Comparison of ENCODE assay signal across 21 mouse cellular contexts in the genomic region with DNA sequence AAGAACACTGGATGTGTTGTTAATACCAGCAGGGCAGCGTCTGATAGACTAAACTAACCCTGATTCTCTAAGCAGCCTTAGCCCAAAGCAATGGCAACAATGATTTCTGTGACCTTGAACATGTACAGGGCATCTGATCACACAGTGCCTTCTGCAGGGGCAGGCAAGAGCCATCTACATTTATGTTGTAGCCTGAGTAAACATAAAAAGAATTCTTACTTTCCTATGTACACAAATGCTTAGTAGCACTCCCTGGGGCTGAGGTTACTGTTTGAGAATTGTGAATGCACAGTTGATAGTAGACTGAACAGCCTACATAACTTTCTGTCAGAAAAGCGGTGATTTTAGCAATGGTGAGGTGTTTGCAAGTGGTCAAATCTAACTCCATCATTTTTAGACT.
"Had no signal": no experiment of that assay in that cellular context is flagged by ENCODE, and none has a peak within 500 bp of the region (broad histone marks: within the 10 kb centered on the region; RNA-seq: fewer than 3 reads in every experiment).

No protein-coding gene starts in this region.

- H3K27me3 ChIP-seq: liver, embryonic 13.5 days; liver, embryonic 15.5 days; lung, embryonic 15.5 days; megakaryocyte, embryonic 14.5 days; midbrain, embryonic 13.5 days; midbrain, embryonic 15.5 days; neural tube, embryonic 12.5 days had no signal

- H3K4me3 ChIP-seq: liver, embryonic 13.5 days; liver, embryonic 15.5 days; lung, embryonic 15.5 days; megakaryocyte, embryonic 14.5 days; midbrain, embryonic 13.5 days; midbrain, embryonic 15.5 days; neural tube, embryonic 12.5 days had no signal

- ATAC-seq: liver, postnatal 0 days; lung, postnatal 0 days; midbrain, embryonic 13.5 days; midbrain, embryonic 15.5 days had no signal

- H3K27ac ChIP-seq: liver, embryonic 13.5 days; liver, embryonic 15.5 days; lung, embryonic 15.5 days; macrophage; midbrain, embryonic 13.5 days; midbrain, embryonic 15.5 days; neural tube, embryonic 12.5 days had no signal

- H3K9ac ChIP-seq: liver, embryonic 13.5 days; liver, embryonic 15.5 days; liver, postnatal 0 days; lung, embryonic 15.5 days; midbrain, embryonic 13.5 days; midbrain, embryonic 15.5 days; neural tube, embryonic 12.5 days had no signal

- DNase-seq: liver, embryonic 13.5 days; liver, postnatal 0 days; lung, adult 2 months; lung, postnatal 14 days; lung, postnatal 36 days; right cerebral cortex, adult 18-20 months; right cerebral cortex, postnatal 25 days; right cerebral cortex, postnatal 4 days; spleen, adult 18-20 months; thymus, adult 2 months; thymus, postnatal 25 days; thymus, postnatal 4 days had no signal

- H3K4me2 ChIP-seq: liver, embryonic 13.5 days; liver, embryonic 15.5 days; lung, embryonic 15.5 days; midbrain, embryonic 11.5 days; midbrain, embryonic 13.5 days; midbrain, embryonic 15.5 days; neural tube, embryonic 12.5 days had no signal

- H3K9me3 ChIP-seq: liver, embryonic 13.5 days; liver, embryonic 15.5 days; lung, embryonic 15.5 days; megakaryocyte, embryonic 14.5 days; midbrain, embryonic 13.5 days; midbrain, embryonic 15.5 days; neural tube, embryonic 12.5 days had no signal

- H3K36me3 ChIP-seq: liver, embryonic 13.5 days; liver, embryonic 15.5 days; lung, embryonic 15.5 days; midbrain, embryonic 13.5 days; midbrain, embryonic 15.5 days; neural tube, embryonic 12.5 days had no signal

- H3K4me1 ChIP-seq: liver, embryonic 13.5 days; liver, embryonic 15.5 days; lung, embryonic 15.5 days; midbrain, embryonic 13.5 days; midbrain, embryonic 15.5 days; neural tube, embryonic 12.5 days had no signal
